Mouse (Mus musculus) limb, embryonic 14.5 days (tissue): ENCODE results near the gene Snap91. TPM values are rescaled to one million over a fixed set of nuclear protein-coding genes. Genes with fewer than 3 reads are reported as not detected.

Experiments
- ATAC-seq: fragments of 200-750 bp; cut with Nextera tagmentation; 2 replicates; pipeline ENCODE4 v1.8.0; 2017; ENCODE audit warnings: low read depth, moderate number of reproducible peaks, moderate TSS enrichment; ENCODE audit not compliant: low FRiP score
- DNase-seq: peaks from one replicate; pipeline ENCODE4 v3.0.0-alpha.2; 2015; ENCODE audit warnings: low spot score
- H3K27ac ChIP-seq: fragments of 300-500 bp; sonication (generic); replicated peaks from 2 replicates; pipeline ENCODE4 v1.5.1; 2014; ENCODE audit warnings: low read depth, mild to moderate bottlenecking, low read length, moderate library complexity, mixed read lengths
- H3K27me3 ChIP-seq: fragments of 300-500 bp; sonication (generic); 2 replicates; pipeline ENCODE4 v1.6.1; 2014; ENCODE audit warnings: low read length, mixed read lengths; ENCODE audit not compliant: control insufficient read depth, insufficient read depth
- H3K36me3 ChIP-seq: fragments of 300-500 bp; sonication (generic); 2 replicates; pipeline ENCODE4 v1.6.1; 2014; ENCODE audit warnings: mild to moderate bottlenecking, low read length, moderate library complexity, mixed read lengths; ENCODE audit not compliant: control insufficient read depth, insufficient read depth
- H3K4me1 ChIP-seq: fragments of 300-500 bp; sonication (generic); 2 replicates; pipeline ENCODE4 v1.6.1; 2014; ENCODE audit warnings: antibody characterized with exemption, low read length, mixed read lengths; ENCODE audit not compliant: control insufficient read depth, insufficient read depth
- H3K4me2 ChIP-seq: fragments of 300-500 bp; sonication (generic); replicated peaks from 2 replicates; pipeline ENCODE4 v1.6.1; 2014; ENCODE audit warnings: low read depth, mild to moderate bottlenecking, low read length, moderate library complexity; ENCODE audit not compliant: severe bottlenecking
- H3K4me3 ChIP-seq: fragments of 300-500 bp; sonication (generic); replicated peaks from 2 replicates; pipeline ENCODE4 v1.5.1; 2014; ENCODE audit warnings: low read length
- H3K9ac ChIP-seq: fragments of 300-500 bp; sonication (generic); 2 replicates; pipeline ENCODE4 v1.6.1; 2014; ENCODE audit warnings: mild to moderate bottlenecking, low read depth, low read length, moderate library complexity; ENCODE audit not compliant: severe bottlenecking
- H3K9me3 ChIP-seq: fragments of 300-500 bp; sonication (generic); 2 replicates; pipeline ENCODE4 v1.6.1; 2016; ENCODE audit warnings: low read length; ENCODE audit not compliant: control insufficient read depth
- POLR2A ChIP-seq: fragments of 200-500 bp; IDR thresholded peaks from 2 replicates; pipeline ENCODE4 v1.8.0; 2012; ENCODE audit warnings: inconsistent platforms, mild to moderate bottlenecking, moderate library complexity, borderline replicate concordance; ENCODE audit not compliant: insufficient read depth, insufficient read length; ENCODE audit errors: extremely low read depth
- WGBS: fragments of 180-500 bp; shearing (Covaris S2); extraction: QIAGEN DNeasy Blood & Tissue Kit; methylation state at CpG from one replicate; pipeline ENCODE4 v1.1.7; 2014; 5-methylcytosine and 5-hydroxymethylcytosine counted together
- polyA plus RNA-seq, 2 experiments: library from polyadenylated mRNA; depleted of rRNA in 1 of 2; stranded (reverse) in 1 of 2; unstranded in 1 of 2; fragments of >200 nt; fragmentation: Nextera tagmentation in 1 of 2; extraction: Ambion mirVana in 1 of 2; gene quantifications; 2 replicates each; pipeline versions ENCODE4 v1.2.1 to v1.2.3; 2012 to 2014

Gene Snap91
- polyA plus RNA-seq, 2 experiments, result 5.5 to 9.3 TPM

GRCm38 (mm10) chr9:86772897-86773296 is 107.6 kb downstream of the Snap91 start:
- Histone ChIP-seq H3K27me3 (no peaks in the 10 kb centered on the region), H3K36me3 (no peaks in the 10 kb centered on the region), H3K9ac (no peak overlapping the region), H3K4me2 (no peak overlapping the region), H3K4me3 (no peak overlapping the region), H3K27ac (no peak overlapping the region), H3K4me1 (no peaks in the 10 kb centered on the region), H3K9me3 (no peaks in the 10 kb centered on the region)
- ATAC-seq, result no peak
- 71% methylated on average over 3 of the region's 3 CpGs for WGBS
- TF ChIP-seq POLR2A, result no peak
- no peak for DNase-seq

GRCm38 (mm10) chr9:86766991-86767390 is 113.5 kb downstream of the Snap91 start:
- 69% methylated on average over 10 of the region's 10 CpGs for WGBS
- no peaks in the 10 kb centered on the region for H3K9me3 ChIP-seq
- H3K36me3 ChIP-seq, result no peaks in the 10 kb centered on the region
- TF ChIP-seq POLR2A, result no peak
- no peak overlapping the region for H3K4me3 ChIP-seq
- no peak overlapping the region for H3K4me2 ChIP-seq
- H3K27me3 ChIP-seq, result no peaks in the 10 kb centered on the region
- peaks cover 8% of the 10 kb centered on the region; the same call in 1 of the 2 replicates for H3K4me1 ChIP-seq
- no peak for ATAC-seq
- no peak overlapping the region for H3K9ac ChIP-seq
- H3K27ac ChIP-seq, result no peak overlapping the region
- DNase-seq, result no peak

GRCm38 (mm10) chr9:86764002-86764401 is 116.5 kb downstream of the Snap91 start:
- H3K27ac ChIP-seq, result no peak overlapping the region
- peaks cover 8% of the 10 kb centered on the region; the same call in 1 of the 2 replicates for H3K4me1 ChIP-seq
- TF ChIP-seq POLR2A, result no peak
- no peaks in the 10 kb centered on the region for H3K9me3 ChIP-seq
- no peak overlapping the region for H3K4me2 ChIP-seq
- H3K36me3 ChIP-seq, result no peaks in the 10 kb centered on the region
- no peak overlapping the region for H3K4me3 ChIP-seq
- no peaks in the 10 kb centered on the region for H3K27me3 ChIP-seq
- no peak for DNase-seq
- H3K9ac ChIP-seq, result no peak overlapping the region
- WGBS, result 52% methylated on average over 2 of the region's 2 CpGs
- no peak for ATAC-seq

- H3K27ac ChIP-seq, result no peak overlapping the region; the same call in 1 of the 2 replicates
- no peaks in the 10 kb centered on the region for H3K9me3 ChIP-seq
- no peaks in the 10 kb centered on the region for H3K36me3 ChIP-seq
- no peaks in the 10 kb centered on the region for H3K27me3 ChIP-seq
- TF ChIP-seq POLR2A, result no peak
- ATAC-seq, result peak; percentile 70
- H3K4me3 ChIP-seq, result no peak overlapping the region
- no peak overlapping the region for H3K4me2 ChIP-seq
- 26% methylated on average over 8 of the region's 8 CpGs for WGBS
- H3K4me1 ChIP-seq, result peaks cover 8% of the 10 kb centered on the region; the same call in 1 of the 2 replicates
- DNase-seq, result peak; percentile 23
- H3K9ac ChIP-seq, result no peak overlapping the region
Observed at GRCm38 (mm10) chr9:86762477-86763376, 117.7 kb downstream of the Snap91 start.

GRCm38 (mm10) chr9:86745926-86746581 is 134.4 kb downstream of the Snap91 start:
- no peak for TF ChIP-seq POLR2A
- Histone ChIP-seq H3K27ac (no peak overlapping the region), H3K36me3 (no peaks in the 10 kb centered on the region), H3K4me3 (no peak overlapping the region), H3K9ac (no peak overlapping the region), H3K4me1 (peaks cover 5% of the 10 kb centered on the region), H3K27me3 (no peaks in the 10 kb centered on the region), H3K4me2 (no peak overlapping the region; the same call in 1 of the 2 replicates), H3K9me3 (no peaks in the 10 kb centered on the region)
- peak; percentile 72 for DNase-seq
- WGBS, result 18% methylated on average over 13 of the region's 13 CpGs
- ATAC-seq, result peak; percentile 69
